Mouse (Mus musculus) gastrocnemius, adult 2 months (tissue): ENCODE measurements at regions not wholly inside any gene's neighbourhood (a gene's known extent, or its start where the extent isn't known, plus 50 kb on each side); places are given as distances from the start of the nearest gene placed in this dataset.

Experiments
- DNase-seq: peaks from one replicate; pipeline ENCODE4 v3.0.0; 2022
- H3K27ac ChIP-seq: fragments of 200-600 bp; 2 replicates; pipeline ENCODE4 v1.8.1; 2022; ENCODE audit warnings: mild to moderate bottlenecking
- H3K4me3 ChIP-seq: fragments of 200-600 bp; 2 replicates; pipeline ENCODE4 v1.8.1; 2022; ENCODE audit warnings: mild to moderate bottlenecking, moderate library complexity
- CTCF ChIP-seq: fragments of 200-600 bp; IDR thresholded peaks from 2 replicates; pipeline ENCODE4 v1.8.1; 2022; ENCODE audit warnings: antibody characterized with exemption, mild to moderate bottlenecking, moderate library complexity
- intact Hi-C: fragments of 180-260 bp; cut with DNase I; formaldehyde crosslinking; loops from one replicate; pipeline ENCODE4 v1.15.1; 2025

DNA sequence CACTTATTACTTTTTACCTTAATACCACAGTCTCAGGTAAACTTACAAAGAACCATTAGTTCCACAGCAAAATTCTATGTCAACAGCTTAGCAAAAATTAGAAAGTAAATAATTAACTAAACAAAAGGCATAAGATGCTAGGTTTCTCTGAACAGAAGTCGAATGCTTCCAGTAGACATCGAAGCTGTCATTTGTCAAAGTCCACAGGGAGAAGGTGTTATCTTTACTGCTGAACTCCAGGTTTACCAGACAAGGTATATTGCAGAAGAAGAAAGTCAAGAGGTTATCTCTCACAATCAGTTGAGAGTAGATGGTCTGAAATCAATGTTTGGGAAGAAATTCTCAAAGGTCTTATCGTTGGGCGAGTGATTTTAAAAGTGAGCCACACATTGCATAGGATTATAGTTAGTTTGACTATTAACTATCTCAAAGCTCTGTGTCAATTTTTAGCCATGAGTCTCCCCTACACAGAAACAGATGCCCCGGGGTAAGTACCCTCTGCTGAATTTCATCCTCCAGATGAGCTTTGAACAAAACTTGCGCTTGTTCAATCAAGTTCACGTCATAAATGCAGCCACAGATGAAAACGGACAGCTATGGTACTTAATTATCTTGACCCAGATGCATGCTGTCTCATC is 153.1 kb upstream of the Prep start:
- Histone ChIP-seq H3K27ac (no peak overlapping the region), H3K4me3 (no peak overlapping the region)
- TF ChIP-seq CTCF: no peak
- intact Hi-C loops: no loop called here
- DNase-seq: no peak

DNA sequence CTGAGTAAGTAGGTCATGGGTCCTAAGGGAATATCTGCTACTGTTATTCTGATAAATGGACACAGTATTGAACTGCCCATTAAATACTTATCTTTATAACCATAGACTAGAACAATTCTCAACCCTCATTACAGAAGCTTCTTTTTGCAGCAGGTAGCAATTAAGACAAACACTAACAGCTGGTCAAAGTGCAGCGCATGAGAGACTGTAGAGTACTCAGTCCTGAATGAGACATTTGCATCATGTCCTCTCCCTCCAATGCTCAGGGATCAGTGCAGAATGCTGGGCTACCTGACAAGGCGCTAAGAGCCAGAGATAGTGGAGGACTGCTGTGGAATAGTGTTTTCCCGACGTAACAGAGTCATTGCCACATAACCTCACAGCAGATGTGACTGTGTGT is 162.5 kb upstream of the Prep start:
- H3K4me3 ChIP-seq: no peak overlapping the region
- DNase-seq: no peak
- H3K27ac ChIP-seq: no peak overlapping the region
- no peak for TF ChIP-seq CTCF
- intact Hi-C loops: no loop called here

DNA sequence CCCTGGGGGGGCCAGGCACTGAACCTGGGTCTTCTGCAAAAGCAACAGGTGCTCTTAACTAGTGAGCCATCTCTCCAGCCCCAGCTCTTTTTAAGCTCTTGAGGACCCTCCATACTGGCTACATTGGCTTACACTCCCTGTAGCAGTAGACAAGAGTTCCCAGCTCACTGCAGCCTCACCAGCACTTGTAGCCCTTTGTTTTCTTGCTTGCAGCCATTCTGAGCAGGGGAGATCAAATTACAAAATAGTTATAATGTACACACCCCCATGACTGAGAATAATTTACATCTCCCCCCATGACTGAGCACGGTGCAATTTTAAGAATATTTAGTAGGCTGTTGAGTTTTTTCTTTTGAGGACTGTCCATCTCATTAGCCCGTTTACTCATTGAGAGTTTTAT is 165.8 kb upstream of the Prep start:
- H3K4me3 ChIP-seq: no peak overlapping the region
- DNase-seq: no peak
- intact Hi-C loops: no loop called here
- no peak for TF ChIP-seq CTCF
- H3K27ac ChIP-seq: no peak overlapping the region

DNA sequence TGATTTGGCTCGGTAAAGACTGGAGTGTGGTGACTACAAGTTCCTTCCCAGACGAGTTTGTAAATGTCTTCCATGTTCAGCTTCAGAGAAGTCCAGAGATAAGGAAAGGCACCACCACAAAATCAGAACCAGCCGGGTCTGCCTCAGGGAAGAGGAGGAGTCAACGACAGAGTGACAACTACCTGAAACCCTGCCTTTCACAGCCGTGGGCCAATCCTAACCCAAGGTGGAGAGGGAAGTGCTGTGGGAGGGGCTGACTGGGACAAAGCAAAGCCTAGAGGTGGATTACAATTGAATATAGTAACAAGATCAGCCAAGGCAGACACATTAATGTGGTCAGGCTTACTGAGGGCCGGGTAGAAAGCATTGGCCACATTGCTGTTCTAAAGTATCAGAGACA is 174.9 kb upstream of the Prep start:
- H3K4me3 ChIP-seq: no peak overlapping the region
- intact Hi-C loops: no loop called here
- no peak for TF ChIP-seq CTCF
- H3K27ac ChIP-seq: no peak overlapping the region
- DNase-seq: no peak

DNA sequence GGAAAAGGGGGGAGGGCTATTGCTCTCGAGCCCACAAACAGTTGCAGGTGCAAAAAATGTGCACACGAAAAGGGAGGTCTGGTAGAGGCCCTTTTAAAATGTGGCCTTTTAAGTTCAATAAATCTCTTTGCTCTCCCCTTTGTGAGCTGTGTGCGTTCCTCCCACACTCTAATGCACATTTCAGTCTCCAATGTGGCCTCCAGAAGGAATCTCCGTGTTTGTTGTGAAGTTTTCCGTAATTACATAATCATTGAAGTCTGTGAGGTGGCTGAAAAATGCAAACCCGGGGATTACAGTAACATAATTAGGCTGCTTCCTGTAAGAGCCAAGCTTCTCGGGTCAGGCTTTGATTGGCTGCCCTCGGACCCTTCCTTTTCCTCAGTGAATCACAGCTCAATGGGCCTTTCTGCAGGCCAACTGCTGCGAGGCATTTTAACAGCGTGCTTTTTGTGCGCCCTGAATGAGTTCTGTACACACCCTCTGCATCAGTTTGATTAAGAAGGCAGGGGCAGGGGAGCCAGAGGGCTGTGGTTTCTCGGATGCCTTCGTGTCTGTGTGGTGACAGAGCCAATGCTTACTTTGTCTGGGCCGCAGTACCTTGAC is 179.8 kb upstream of the Prep start:
- Histone ChIP-seq H3K4me3 (no peak overlapping the region), H3K27ac (no peak overlapping the region)
- no peak for TF ChIP-seq CTCF
- no peak for DNase-seq
- intact Hi-C loops: no loop called here

DNA sequence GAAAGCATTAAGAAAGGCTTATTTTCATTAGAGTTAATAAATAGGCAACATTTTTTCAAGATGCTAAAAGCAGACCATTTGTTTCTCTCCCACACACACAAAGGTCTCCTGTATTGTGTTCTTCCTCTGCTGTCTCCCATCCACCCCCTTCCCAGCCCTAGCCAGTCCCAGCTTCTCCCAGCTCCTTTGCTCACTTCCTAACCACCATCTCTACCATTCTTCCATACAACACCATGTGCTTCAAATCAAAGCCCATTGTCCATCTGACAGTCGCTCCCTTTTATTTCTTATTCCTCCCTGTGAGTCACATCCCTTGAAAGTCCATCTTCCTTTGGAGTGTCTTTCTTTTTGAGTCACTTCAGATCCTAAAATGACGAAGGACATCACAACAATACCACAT is 185.0 kb upstream of the Prep start:
- Histone ChIP-seq H3K27ac (no peak overlapping the region), H3K4me3 (no peak overlapping the region)
- no peak for TF ChIP-seq CTCF
- no peak for DNase-seq
- intact Hi-C loops: no loop called here

DNA sequence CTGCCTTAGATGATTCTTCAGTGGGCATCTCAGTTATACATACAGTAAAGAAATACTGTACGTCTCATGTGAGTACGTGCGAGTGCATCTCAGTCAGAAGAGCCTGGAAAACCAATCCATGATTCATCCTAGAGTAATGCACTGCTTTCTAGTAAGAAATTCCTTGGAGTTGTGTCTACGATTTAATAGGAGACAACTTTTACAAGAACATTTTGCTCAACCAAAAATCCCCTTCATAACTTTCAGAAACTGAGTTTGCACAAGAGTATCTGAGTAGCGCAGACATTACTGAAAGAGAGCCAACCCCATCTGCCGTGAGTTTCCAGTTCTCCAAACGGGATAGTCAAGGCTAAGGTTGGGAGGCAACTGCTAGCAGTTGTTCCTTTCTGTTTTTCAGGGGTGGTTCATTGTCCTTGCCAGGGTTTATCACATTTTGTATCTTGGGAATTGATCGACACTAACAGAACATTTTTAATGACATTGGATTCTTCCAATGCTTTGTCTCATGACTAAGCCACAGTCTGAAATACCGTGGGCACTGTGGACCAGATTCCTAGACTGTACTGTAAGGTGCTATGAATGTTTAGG is 189.8 kb upstream of the Prep start:
- DNase-seq: no peak
- no peak for TF ChIP-seq CTCF
- no peak overlapping the region for H3K4me3 ChIP-seq
- intact Hi-C loops: loop anchor here (1.0 kb wide), 1 partner anchor 30 kb away; no protein-coding TSS in a partner anchor
- no peak overlapping the region for H3K27ac ChIP-seq

DNA sequence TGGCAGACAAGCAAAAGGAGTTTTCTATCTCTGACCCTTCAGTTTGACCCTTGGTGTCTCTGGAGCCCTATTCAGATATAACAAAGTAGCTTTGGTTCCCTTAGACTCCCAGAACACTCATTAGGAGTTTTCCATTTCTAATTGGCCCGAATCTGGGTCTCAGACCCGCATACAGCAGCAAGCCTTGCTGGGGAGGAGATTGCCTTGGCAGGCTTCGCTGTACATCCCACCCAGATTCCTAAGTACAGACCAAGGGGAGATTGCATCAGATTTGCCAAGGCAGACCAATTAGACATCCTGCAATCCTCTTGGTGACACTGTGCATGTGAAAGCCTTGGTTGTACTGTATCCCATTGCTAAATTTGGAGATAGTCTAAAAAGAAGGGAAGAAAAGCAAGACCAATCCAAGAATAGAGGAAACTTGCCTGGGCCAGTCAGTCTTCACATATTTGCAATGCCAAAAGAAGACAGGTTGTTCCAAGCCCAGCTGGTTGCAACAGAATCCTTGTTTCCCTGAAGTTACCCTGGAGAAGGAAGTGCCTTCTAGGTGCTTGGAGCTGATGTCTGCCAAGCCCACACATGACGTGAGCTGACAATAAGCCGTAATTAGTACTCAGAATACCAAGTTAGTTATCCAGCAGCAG is 193.2 kb upstream of the Prep start:
- DNase-seq: no peak
- Histone ChIP-seq H3K4me3 (no peak overlapping the region), H3K27ac (no peak overlapping the region)
- TF ChIP-seq CTCF: no peak
- intact Hi-C loops: no loop called here

DNA sequence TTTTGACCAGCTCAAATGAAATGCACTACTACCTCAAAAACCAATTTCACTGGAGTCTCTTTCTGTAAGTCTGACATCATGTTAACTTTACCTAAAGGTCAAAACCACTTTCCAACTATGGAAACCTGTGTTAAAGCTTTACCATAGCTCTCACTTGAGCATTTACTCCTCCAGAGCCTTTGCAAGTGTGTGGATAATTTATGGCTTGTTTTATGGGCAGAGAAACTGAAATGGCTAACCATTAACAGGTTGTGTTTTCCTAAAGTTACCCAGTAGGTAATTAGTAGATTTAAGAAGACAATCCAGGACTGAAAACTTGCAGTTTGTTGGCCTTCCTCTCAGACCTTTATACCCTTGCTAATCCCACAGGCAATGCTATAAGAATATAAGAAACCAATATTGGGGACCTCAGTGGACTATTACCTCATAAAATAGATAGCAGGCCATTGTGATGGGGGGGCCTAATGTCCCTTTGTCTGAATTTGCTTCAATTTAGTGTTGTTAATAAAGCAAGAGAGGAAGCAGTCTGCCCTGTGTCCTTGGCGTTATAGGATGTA is 202.7 kb upstream of the Prep start:
- intact Hi-C loops: no loop called here
- Histone ChIP-seq H3K4me3 (no peak overlapping the region), H3K27ac (no peak overlapping the region)
- TF ChIP-seq CTCF: no peak
- DNase-seq: no peak

DNA sequence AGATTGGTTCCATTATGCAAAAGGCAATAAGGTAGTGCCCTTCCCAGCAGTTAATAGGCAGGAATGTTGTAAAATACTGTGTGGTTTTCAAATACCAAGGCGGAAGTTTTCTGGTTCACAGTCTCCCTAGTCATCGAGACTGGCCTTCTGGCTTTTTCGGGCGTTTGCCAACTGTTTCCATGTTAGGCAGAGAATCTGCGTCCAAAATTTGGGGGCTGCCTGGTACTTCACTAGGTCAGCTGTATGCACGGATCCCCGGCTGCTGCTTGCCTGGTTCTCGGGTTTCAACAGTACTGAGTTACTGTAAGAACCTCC is 204.7 kb upstream of the Prep start:
- no peak for TF ChIP-seq CTCF
- no peak overlapping the region for H3K27ac ChIP-seq
- intact Hi-C loops: no loop called here
- no peak for DNase-seq
- H3K4me3 ChIP-seq: no peak overlapping the region

DNA sequence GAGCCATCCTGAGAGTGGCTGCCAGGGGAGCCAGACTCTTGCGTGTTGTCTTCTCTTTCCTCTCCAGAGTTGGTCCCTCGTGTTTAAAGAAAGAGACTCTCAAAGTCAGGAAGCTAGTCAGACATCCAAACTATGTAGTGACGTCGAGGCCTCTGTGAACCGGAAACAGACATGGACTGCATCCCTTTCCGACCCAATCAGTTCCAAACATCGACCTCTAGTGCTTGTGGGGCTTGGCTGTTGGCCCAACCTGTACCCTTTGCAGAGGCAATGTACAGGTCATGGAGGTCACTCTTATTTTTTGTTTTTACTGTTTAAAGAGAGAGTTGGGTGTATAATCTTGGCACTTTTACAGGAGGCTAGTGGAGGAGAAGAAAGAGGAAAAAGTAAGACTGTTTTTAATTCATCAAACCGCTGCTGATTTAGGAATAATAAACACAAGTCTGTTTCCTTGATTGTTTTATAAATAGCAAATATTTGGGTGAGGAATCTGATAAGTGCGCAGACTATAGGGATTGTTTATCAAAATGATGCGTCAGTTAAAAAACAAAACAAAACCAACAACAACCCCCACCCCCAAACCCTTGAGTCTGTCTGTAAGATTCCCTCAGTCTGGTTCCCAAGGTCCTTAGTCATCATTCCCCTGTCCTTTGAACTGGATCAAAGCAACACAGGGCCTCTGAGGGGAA is 205.2 kb upstream of the Prep start:
- TF ChIP-seq CTCF: no peak

DNA sequence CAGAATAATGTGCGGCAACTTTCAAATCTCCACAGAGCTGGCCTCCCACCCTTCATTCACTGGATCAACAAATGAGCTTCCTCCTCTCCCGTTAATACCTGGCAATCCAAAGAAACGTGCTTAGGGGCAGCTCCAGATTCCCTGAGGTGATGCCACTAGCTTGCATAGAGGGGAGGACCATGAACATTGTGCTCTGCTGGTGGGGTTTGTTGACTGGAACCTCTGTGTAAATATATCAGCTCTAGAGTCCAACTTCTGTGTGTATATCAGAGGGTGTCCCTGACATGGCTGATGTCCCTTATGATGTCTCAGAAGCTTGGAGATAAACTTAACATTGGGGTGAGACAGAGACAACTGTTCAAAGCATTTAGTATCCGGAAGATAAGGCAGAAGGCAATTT is 209.6 kb upstream of the Prep start:
- no peak overlapping the region for H3K4me3 ChIP-seq
- TF ChIP-seq CTCF: no peak
- no peak for DNase-seq
- no peak overlapping the region for H3K27ac ChIP-seq
- intact Hi-C loops: no loop called here

More for the DNA sequence above, 205.2 kb upstream of the Prep start:
- DNase-seq: no peak
- Histone ChIP-seq H3K4me3 (no peak overlapping the region), H3K27ac (no peak overlapping the region; the same call in 1 of the 2 replicates)
- intact Hi-C loops: no loop called here

DNA sequence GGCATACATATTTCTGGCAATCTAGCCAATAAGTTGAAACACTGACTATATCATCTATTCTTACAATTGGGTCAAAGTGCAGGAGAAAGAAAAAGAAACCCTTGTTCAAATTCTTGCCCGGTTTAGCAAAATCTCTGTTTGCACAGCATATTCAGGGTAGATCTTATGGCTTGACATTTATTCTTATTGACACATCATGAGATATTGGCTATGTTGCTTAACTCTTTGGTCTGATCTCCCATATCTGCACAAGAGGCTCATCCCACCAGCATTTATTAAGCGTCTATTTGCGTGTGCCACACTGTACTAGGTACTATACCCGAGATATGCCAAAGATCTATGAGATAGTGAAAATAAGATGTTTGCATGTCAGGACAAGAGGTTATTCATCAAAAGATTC is 212.9 kb upstream of the Prep start:
- no peak for DNase-seq
- no peak overlapping the region for H3K27ac ChIP-seq
- no peak for TF ChIP-seq CTCF
- no peak overlapping the region for H3K4me3 ChIP-seq
- intact Hi-C loops: no loop called here
